Mouse (Mus musculus) forelimb bud, embryonic 11.5 days (tissue): Measurements from ENCODE around the gene Gm16181.
"Not testable (repeated sequence)": the region's sequence is repeated elsewhere in the genome, so short reads cannot be mapped to it uniquely, and the experiment has no call there.

Source experiments
- DNase-seq: peaks from one replicate; pipeline ENCODE4 v3.0.0-alpha.2; 2012; ENCODE audit warnings: low read depth, low spot score

Gene Gm16181

GRCm38 (mm10) chr17:35232043-35232442, 11.4 kb downstream of the Gm16181 start:
- peak; percentile 84 for DNase-seq

DNA sequence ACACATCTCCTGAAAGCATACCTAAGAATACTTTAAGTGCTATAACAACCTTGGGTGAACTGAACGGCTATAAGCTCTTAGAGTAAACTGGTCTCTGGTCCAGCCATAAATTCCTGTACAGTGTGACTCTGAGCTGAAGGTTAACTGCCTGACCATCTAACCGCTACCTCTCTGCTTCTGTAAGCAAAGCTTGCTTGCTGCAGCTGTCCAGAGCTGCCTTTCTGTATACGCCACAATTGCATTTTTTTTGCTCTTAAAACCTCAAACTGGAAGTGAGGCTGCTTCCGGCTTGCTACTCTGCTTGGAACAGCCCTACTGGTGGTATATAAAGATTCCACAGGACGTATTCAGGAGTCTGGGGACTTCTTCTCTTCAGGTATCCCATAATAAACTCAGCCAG, 12.0 kb downstream of the Gm16181 start:
- DNase-seq: no peak

DNA sequence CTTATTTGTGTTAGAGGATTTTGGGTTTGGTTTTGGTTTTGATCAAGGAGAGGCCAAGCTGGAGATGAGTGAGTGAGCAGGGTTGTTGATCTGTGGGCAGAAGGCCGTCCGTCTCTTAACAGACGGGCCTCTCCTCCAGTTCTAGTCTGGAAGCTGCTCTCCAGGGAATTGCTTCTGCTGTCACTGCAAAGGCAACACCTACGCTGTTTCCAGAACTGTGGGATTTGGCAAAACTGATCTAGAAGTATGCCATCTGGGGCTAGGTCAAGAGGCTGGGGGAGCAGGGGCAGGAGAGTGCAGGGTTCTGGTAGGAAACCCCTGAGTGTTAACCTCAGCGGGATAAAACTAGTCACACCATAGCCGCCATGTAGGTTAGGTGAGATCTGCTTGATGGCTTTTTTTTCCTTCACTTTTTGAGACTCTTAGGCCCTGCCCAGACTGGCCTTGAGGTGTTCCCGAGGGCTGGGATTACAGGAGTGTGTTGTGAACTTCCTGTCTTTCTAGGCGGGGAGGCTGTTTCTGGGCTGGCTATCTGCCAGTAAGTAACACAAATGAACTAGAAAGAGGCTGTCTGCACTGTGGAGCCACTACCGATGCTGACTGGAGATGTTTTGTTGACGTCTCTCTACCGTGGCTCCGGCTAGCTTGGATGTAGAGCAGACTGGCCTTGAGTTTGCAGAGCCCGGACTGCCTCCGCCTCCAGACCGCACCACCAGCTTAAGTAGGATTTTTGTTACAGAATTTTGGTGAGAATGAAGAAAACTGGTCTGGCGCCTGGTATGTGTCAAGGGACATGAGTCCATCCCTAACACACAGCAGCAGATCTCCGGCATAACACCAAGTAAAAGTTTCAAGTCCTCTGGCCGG, 12.7 kb downstream of the Gm16181 start, which contains the start of gene Atp6v1g2:
Gene Atp6v1g2 (plus strand): TSS at position 547 of the 867 bp plus-strand sequence.
- no peak for DNase-seq

- not testable (repeated sequence) for DNase-seq
Observed at GRCm38 (mm10) chr17:35234090-35234489, 13.5 kb downstream of the Gm16181 start.

DNA sequence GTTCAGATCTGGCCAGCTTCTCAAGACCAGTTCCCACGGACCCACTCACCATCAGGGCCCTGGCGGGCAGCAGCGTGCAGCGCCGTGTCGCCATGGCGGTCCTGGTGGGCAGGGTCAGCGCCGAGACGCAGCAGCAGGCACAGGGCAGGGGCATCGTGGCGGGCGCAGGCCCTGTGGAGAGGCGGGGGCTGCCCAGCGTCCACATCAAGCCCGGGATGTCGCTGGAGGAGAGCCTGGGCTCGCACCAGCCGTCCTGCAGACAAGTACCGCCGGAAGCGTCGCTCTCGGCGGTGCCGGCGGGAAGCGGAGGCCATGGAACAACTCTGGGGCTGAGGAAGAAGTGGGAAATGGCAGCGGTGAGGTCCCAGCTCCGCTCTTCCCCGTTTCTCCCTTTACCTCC, 14.3 kb downstream of the Gm16181 start:
- no peak for DNase-seq

DNA sequence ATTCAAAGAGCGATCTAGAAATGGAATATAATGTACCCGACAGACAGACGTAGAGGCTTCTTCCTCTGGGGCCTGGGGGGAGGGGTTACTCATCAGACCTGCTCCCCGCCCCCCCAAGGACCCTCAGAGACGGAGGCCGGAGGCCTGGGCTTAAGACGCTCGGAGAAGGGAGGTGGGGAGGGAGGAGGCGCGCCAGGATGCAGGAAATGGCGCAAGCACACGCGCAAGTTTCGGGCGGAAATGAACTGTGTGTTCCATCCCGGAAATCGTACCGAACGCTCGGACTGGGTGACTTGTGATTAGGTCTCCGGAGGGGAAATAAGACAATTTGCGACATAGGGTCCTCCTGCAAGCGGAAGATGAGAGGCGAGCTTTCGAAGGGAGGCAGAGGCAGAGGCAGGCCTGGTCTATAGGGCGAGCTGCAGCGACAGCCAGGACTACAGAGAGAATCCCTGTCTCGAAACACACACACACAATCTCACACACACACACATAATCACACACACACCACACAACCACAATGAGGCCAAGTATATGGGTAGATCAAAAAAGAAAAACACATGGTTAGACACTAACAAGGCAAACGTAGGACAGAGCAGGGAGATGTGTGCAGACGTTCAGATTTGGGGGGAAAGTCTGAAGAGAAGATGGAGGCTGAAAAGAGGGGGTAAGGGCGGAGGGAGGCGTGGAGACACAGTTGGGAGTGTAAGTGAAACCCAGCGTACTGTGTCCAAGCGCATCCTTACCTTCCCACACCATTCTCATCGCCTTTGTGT, 15.2 kb downstream of the Gm16181 start, which contains the start of gene Nfkbil1:
Gene Nfkbil1 (minus strand): TSS at position 179 of the 776 bp plus-strand sequence.
- peak; percentile 94 for DNase-seq

DNA sequence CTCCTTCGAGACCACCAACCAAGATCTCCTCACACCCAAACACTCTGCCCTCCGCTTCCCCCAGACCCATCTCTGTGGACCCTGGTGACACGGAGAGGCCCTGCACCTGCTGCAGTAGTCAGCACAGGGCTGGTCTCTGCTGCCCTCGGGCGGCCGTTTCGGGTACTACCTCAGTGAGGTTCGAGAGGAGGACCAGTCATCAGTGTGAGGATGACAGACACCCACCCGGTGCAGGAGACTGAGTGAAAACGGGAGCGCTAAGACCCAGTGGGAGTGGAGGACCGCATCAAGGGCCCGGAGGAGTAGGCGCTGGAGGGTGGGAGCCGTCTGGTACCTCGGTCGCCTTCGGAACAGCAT, 15.7 kb downstream of the Gm16181 start:
- DNase-seq: peak; percentile 91

GRCm38 (mm10) chr17:35236996-35237395, 16.4 kb downstream of the Gm16181 start:
- no peak for DNase-seq

DNA sequence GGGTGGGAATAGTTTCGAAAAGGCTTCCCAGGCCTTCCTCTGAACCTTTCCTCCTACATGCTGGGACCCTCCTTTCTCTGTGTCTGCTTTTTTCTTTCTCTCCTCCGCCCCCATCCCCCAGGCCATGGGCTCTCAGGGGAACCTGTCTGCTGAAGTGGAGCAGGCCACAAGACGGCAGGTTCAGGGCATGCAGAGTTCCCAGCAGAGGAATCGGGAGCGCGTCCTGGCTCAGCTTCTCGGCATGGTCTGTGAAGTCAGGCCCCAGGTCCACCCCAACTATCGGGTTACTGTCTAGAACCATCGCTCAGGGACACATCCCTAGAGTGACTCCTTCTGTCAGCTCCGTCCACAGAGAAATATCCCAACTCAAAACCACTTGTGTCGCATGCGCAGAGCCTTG, 16.9 kb downstream of the Gm16181 start:
- DNase-seq: no peak

DNA sequence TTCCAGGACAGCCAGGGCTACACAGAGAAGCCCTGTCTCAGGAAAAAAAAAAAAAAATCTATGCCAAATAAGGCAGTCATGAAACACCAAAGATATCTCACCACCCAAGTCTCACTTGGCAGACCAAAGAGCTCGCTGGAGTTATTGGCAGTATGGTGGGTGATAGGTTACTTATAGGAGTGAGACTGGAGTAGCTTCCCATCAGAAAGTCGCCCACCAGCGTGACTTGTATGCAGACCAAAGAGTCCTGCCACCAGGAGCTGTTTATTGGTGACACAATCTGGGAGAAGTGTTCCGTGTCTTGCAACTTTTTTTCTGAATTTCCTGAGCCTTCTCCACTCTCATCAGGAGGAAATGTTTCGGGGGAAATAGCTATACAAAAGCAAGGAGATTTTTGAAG, 19.1 kb downstream of the Gm16181 start:
- DNase-seq: no peak

GRCm38 (mm10) chr17:35240384-35241304, 20.0 kb downstream of the Gm16181 start:
- DNase-seq: no peak

GRCm38 (mm10) chr17:35241305-35242014, 20.8 kb downstream of the Gm16181 start, which contains the start of gene Ddx39b:
TSS of gene Ddx39b (plus strand) at chr17:35241746.
- peak; percentile 96 for DNase-seq

DNA sequence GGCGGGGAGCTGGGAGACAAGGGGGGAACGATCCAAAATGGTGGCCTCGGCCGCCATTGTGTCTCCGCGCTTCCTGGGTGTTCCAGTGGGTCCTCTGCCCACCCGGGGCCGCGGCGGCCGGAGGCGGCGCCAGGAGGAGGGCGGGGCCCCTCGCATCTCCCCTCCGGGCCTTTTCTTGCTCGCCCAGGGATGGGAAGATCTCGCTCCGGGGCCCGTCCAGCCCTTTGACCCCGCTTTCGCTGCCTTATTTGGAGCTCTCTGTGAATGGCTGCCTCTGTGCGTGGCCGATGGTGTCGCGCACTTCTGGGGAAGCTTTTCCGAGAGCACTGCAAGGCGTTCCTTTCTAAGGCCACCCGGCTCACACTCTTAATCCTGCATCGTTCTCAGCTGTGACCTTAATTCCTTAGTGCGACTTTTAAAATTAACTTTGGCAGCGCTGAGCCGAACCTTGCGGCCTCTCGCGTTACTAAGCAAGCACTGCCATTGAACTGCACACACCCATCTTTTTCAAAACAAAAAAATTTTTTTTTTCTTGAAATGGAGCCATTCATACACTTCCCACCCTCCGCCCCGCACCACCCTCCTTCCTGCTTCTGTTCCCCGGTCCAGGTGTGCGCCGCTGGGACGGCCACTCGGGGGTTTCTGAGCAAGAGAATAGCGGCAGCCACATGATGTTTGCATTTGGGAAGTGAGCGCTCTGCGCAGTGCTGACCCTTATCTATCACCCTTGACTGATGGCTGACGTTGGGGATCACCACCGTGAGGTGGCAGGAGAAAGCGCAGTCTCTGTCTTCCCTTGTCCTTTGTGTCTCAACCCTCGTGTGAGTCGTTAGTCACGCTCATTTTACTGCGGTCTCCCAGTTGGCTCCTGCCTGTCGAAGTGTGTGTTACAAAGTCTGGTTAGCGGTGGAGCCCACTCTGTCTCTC, 21.6 kb downstream of the Gm16181 start:
- peak; percentile 54 for DNase-seq

GRCm38 (mm10) chr17:35243086-35243485, 22.5 kb downstream of the Gm16181 start:
- no peak for DNase-seq

- no peak for DNase-seq
Observed at GRCm38 (mm10) chr17:35244999-35245398, 24.4 kb downstream of the Gm16181 start.

DNA sequence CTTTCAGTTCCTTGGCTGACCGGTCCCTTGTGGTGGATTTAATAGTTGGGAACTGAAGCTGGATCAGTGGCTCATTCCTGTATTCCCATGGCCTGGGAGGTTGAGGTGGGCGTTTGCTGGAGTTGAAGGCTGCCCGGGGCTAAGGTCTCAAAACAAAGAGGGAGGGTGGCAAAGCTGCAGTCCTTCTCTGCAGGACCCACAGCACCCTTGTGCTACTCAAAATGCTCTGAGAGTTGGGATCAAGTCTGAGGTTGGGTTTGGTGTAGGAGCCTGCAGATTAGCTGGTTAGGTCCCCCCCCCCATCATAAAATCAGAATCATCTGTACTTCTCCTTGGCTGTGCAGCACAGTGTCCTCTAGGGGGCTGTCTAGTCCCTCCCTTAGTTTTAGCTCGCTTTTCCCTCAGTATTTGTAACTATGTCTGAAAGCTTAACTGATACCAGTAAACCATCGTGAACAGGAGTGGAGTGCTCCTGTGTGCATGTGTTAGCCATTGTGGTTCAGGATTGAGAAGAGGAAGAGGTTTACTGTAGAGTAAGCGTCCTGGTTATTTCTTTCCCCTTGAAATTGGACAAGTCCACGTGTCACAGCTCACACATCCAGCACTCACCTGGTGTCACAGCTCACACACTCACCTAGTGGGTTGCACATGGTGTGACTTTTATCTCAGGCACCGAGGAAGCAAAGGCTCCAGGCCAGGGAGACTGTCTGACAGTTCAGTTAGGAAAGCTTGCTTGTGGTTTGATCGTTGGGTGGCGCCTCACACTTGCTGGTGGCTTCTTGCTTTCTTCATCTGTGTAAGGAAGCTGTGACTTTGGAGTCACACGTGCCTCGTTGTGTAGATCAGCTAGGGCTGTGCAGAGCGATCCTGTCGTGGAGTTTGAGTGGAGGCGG, 25.3 kb downstream of the Gm16181 start:
- DNase-seq: no peak

GRCm38 (mm10) chr17:35247144-35247543, 26.5 kb downstream of the Gm16181 start:
- no peak for DNase-seq

GRCm38 (mm10) chr17:35248986-35249385, 28.4 kb downstream of the Gm16181 start:
- no peak for DNase-seq
